Mouse (Mus musculus) natural killer cell, adult 2 months (primary cell): Measurements from ENCODE around the gene Nfkbia.
A peak's percentile ranks its signal among the peaks of the same experiment; 100 is the strongest.

Experiments used
- DNase-seq, 2 experiments: peaks; one replicate each; pipeline ENCODE4 v3.0.0; 2022; ENCODE audit warnings: low spot score in 2 of 2

The Nfkbia gene

DNA sequence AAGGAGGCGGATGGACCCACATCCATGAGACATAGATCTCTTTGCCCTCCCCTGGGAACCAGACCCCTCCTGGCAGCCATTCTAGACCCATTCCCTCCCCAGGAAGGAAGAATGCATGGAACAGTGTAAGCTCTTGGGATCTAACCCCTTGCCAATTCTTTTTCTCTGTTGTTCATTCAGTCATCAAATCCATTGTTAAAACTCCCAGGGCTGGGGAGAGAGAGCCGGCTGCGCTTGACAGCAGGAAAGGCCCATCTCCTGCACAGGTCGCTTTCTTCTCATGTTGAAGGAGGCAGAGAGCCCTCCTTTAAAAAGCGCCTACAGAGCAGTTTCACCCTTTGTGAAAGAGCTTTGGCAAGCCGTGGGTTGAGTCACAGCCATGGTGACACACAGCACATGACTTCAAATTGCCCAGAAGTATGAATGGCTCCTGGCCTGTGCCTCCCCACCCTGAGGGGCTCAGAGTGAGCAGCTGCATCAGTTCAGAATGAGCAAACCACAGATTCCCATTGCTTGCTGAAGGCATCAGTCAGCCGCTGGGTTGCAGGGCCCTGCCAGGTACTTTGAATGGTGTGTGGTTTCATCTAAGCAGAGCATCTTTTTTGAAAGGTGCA, 26.3 kb downstream of the Nfkbia start:
- DNase-seq = peak in 1 of 2 experiments; percentile 22

DNA sequence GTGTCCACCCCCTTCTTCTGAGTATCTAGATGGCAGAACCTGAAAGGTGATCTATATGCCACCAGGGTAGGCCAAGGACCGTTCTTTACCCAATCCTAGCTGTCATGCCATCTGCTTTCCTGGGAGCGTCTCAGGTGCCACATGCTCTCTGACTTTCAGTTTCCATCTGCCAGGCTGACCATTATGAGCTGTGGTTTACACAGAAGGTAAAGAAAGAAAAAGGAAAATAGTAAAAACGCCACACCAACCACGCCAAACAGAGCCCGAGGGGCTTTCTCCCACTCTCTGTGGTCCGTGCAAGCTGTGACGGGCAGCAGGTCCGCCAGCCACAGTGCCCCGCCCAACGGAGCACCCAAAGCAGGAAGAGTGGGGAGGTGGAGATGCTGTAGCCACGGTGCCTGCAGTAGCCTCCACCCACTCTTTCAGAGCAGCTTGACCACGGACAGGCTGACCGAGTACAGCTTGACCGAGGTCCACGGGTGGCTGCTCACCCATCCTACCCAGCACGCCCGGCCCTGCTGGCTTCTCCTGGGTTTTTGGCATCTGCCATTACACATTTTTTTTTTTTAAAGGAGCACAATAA, 27.0 kb downstream of the Nfkbia start:
- DNase-seq = peak; percentile 62 to 77

DNA sequence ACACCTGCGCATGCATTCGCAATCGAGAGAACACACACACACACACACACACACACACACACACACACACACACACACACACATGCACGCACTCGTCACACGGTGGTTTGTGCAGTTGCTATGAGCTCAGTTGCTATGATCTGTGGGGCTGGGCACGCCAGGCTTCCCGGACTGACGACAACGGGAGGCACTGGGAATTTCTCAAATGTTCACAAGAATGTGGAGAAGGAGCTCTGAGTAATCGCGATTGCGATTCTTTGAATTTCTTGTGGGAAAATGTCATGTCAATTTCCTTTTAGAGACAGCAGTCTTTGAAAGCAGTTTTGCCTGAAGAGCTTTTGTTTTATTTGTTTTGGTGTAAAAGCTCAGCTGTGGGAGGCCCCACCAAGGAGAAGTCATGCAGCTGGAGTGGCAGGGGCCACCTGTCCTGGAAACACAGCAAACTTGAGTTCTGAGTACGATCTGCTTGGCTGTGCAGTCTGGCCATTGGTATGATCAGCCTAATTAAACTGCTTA, 27.5 kb downstream of the Nfkbia start:
- peak; percentile 32 to 45 for DNase-seq

DNA sequence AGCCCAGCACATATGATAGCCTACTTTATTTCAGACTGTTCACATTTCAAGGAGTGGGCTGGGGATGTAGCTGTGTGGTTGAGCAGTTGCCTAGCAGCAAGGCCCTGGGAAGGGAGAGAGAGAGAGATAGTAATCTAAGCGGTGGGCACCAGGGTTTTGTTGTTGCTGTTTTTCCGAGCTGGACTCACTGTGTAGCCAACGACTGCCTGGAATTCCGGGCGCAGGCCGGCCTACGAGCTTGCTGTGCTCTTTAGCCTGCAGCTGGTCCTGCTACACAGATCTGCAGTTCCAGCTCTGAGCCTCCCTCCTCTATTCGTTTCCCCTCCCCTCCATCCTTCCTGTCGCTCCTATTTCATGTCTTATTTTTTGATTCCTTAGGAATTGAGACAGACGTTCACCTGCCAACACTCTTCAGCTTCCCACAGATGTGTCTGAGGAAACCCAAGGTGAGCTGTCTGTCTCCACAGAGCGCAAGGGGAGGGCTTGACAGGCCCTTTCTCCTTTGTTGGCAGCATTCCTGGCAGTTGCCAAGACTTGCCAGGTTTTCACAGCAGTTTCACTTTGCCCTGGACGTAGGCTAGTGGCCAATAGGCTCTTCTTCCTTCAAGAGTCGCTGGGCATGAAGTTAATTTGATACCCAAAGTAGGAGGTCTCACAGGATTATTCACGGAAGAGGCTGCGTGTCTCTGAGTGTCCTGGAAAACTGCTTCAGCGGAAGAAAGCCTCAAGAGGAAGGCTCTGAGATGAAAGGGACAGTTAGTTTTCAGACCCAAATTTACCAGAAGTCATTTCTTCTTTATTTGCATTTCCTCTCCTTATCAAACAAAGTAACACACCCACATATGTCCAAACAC, 28.2 kb downstream of the Nfkbia start:
- no peak for DNase-seq

DNA sequence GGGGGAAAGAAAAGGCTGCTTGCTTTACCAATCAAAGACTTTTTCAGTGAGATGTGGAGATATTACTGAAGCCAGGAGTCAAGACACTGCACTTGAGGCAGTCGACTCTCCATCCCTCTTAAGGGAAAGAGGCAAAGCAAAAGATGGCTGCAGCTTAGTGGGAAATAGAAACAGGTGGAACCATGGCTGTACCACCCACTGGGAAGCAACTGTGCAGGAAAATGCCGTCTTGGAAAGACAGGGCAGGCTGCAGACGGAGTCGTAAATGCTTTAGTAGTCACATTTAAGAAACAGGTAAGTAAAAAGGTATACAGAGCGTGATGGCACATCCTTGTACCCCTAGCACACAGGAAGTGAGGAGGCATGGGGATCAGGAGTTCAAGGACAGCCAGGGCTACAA, 29.4 kb downstream of the Nfkbia start:
- no peak for DNase-seq

DNA sequence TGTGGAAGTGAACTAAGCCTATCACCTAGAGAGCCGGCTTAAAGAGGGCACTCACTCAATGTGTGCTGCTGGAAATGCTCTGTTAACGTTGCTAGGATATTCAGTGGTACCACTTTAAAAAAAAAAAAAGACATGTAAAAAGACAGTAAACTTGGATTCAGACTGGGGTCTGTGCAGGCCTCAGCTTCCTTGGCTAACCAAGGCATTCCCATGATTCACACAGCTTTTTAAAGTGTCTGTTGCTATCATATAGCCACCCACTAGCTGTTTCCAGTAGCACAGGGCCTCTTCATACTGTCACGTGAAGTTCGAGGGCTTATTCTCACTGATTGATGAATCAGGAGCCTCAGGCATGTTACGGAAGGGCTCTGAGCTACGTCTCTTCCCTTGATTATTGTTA, 30.0 kb downstream of the Nfkbia start:
- DNase-seq = no peak

DNA sequence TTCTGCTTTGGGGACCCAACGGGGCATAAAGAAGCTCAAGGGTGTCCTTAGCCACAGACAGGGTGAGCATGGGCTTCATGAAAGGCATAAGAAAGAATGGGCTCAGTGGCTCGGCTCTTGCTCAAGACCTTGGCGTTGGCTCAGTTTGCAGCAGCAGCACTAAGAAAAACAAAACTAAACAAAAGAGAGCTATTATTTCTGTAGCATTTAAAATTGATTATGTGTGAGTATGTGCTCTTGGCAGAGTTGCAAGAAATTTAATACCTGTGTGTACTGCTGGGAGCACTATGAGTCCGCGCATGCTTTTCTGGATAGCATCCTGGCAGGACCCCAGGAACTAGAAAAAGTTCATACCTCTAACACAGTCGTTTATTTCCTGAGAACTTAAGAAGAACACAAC, 30.7 kb downstream of the Nfkbia start:
- no peak for DNase-seq

DNA sequence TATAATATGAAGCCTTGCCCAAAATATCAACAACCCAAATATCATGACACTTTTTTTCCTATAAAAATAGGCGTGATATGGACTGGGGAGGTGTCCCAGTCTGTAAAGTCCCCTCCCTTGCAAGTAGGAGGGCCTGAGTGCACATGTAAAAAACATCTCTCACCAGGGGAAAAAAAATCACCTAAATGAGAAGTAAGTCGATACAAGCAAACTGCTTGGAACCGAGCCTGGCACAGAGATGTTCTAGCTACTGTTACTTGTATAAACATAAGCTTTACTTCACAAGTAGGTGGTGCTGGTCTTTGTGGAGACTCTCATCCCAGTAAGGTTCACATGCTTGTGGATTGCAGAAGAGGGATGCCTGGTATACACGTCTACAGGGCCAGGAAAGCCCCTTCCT, 31.5 kb downstream of the Nfkbia start:
- no peak for DNase-seq

DNA sequence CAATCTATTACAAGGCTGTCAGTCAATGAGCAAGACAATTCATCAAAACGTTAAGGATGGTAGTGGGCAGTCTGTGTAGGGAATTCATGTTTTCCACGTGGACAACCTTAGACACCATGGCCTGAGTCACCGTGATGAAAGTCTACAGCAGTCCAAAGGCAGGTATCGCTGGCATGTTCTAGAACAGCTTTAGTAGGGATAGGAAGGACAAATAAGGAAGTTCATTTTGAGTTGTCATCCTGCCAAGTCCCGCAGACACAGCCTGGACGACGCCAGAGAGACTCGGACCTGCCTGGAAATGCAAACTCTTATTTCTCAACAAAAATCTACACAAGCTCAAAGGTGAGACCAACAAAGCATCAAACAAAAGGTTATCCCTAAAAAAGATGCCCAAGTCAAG, 32.7 kb downstream of the Nfkbia start:
- no peak for DNase-seq

DNA sequence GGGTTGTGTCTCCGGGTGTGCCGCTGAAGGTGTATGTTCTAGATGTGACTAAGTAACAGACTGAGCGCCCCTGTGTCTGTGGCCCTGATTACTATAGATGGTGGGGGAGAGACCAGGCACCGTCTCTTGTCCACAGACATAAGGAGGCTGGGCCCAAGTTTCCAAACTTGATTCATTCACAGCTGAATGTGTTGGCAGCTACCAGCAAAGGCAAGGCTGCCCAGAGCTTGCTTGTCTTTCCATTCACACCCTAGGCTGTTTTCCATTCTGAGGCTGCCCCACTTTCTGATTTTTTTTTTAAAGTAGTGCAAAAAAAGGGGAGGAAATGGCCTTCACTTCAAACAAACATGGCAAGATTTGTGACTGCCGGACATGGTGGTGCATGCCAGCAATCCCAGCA, 35.6 kb downstream of the Nfkbia start:
- DNase-seq = no peak

DNA sequence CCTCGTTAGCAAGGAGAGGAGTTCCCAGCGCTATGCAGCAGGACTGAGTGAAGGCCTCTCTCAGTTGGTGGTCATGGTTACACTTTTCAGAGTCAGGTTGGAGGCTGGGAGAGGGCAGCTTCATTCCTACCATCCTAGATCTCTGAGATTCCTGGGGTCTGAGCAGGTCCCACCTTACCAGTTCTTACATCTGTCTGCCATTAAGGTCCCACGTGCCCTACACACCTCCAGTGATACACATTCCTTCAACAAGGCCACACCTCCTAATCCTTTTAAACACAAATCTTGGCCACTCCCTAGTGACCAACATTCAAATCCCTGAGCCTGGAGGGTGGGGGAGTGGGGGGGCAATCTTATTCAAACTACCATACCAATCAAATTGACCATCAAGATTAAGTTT, 36.3 kb downstream of the Nfkbia start:
- no peak for DNase-seq

DNA sequence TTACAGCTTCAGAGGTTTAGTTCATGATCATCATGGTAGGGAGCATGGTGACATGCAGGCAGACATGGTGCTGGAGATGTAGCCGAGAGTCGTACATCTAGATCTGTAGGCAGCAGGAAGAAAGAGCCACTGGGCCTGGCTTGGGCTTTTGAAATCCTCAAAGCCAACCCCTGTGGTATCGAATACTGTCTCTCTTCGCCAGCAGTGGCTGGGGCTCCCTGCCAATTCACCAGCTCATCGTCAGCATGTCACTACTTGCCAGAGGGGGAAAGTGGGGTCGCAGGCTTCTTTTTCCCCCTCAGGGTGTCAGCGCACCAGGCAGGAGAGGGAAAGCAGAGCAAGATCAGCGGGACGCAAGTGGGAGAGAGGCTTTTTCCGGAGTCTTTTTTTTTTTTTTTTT, 37.2 kb downstream of the Nfkbia start:
- DNase-seq = no peak

DNA sequence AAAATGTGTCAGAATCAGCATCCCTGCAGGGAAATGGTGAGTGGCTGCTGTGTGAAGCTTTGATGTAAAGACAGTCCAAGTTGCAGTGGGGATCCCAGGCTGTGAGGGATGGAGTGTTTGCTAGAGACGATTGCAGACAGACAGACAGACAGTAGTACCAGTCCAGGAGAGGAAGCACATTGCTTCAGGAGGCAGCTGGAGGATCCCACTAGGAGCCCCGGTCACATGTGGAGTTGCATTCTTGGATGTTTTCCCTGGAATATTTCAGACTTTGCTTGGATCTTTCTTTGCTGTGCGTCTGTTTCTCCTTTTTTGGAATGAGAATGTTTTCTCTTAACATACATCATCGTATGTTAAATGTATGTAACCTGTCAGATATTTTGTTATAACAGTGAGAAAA, 38.5 kb downstream of the Nfkbia start:
- no peak for DNase-seq

DNA sequence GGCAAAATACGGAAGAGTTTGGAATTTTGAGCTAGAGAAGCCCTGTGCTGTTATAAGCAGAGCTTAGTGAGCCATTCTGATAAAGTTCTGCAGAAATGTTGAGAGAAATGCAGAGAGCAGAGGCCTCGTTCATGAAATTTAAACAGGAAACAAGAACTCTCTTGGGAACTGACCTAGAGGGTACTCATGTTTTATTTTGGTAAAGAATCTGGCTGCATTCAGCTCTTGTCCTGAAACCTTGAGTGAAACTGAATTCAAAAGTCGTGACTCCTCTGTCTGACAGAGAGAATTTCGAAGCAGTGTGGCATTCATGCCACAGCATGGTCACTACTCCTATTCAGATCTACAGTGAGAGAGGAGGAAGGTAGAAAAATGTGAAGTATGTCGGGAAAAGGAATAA, 39.6 kb downstream of the Nfkbia start:
- no peak for DNase-seq

DNA sequence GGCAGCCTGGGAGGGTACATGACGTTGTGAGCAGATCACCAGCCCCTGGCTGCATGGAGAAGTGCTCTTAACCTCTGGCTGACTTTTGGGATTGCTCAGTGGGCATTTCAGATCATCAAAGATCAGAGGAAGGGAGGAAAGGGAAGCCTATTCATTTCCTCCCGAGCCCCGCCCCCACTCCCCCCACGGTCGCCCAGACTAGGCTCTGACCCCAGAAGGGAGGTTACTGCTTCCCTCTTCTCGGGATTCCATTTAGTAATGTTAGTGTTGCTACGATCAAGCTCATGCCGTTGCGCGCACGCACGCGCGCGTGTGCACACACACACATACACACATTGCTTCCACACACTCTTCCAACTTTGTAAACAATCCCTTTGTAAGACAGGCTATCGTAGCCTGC, 42.0 kb downstream of the Nfkbia start:
- no peak for DNase-seq

DNA sequence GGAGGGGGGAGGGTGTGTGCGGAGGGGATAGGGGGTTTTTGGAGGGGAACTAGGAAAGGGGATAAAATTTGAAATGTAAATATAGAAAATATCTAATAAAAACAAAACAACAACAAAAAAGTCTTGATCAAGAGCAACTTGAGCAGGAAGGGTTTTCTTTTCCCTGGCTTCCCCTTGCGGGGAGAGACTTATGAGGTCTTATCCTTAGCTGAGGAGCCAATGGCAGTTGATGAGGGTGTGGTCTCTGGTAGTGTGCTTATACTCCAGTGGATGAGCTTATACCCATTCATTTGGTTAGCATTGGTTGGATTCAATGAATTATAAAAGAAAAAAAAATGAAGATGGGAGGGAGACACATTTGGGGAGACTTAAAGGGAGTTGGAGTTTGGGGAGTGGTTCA, 43.4 kb downstream of the Nfkbia start:
- no peak for DNase-seq

DNA sequence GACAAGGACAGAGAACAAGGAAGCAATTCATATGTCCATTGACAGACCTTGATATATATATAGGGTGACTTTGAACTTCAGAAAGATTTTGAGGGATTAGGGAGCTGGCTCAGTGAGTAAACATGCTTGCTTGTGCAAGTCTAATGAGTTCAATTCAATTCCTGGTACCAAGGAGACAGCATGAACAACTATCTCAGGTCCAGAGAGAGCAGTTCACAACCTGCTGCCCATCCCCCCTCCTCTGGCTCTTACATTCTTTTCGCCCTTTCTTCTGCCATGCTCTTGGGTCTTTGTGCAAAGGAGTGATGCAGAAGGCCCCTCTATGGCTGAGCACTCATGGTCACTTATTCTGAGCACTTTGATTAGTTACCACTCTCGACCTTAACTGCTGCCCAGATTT, 44.0 kb downstream of the Nfkbia start:
- DNase-seq = no peak

DNA sequence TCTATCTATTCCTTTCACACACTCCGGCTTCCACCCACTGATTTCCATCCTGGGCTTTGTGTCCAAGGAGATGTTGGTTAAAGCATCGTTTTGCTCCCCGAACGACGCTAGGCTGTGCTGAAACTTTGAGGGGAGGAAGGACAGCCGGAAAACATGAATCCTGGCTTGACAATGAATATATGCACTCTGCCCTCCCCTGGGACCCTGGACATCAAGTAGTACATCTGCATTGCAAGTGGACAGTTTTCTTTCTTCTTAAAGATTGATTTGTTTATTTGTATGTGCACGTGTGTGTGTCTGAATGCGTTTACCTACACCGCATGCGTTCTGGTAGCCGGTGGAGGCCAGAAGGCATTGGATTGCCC, 45.1 kb downstream of the Nfkbia start:
- no peak for DNase-seq

DNA sequence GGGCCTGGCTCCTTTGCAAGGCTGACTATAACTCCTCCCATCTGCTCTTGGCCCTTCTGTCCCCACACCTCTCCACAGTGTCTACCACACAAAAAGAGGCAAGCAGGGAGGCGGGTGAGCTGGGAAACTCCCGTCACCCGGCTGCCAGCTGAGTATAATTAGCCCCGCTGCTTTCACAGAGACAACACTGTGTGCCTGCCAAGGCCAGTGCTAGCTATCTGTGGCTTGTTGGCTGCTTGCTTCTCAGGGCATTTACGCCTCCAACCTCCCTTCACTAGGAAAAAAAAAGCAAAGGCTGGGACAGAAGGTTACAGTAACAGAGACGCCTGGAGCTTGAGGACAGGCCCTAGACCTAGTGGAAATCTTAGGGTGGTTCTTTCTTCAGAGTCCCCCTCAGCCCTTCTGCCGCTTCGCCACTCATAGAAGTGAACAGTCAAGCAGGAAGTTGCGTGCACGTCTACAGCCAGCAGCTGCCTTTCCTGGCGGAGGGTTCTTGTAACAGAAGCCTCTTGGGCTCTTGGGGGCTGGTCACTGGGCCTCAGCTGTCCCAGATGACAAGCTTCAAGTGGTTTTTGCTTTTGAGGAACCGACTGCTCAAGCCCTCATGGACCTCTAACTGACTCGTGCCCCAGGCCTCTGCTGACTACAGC, 45.6 kb downstream of the Nfkbia start:
- DNase-seq = peak; percentile 83 to 88

DNA sequence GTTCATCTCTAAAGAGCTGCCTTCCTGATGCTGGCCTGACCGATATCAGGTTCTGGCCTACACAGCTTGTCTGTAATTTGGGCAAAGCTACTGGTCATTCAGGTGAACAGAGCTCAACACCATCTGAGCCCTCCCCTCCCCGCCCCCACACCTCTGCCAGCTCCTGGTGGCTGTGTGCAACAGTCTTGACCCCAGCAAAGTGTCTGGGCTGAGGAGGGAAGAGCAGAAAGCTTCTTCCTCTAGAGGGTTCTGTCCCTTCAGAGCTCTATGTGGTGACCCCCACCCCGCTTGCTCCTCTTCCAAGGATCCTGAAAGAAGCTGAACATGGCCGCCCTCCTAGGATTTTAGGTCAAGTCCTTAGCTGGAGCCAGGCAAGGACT, 46.1 kb downstream of the Nfkbia start:
- DNase-seq = no peak

DNA sequence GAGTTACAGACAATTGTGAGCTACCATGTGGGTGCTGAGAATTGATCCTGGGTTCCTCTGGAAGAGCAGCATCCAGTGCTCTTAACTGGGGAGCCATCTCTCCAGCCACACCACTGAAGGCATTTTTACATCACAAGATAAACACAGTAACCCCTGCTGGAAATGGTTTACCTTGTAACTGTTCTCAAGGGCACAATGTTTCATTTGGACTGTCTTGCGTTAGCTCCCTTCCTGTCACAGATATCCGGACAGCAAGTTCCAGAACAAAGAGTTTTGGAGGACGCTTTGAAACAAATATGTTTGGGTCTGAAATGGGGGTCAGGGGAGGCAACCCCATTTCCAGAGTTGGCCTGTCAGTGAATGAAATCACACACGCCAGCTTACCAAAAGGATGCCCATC, 46.9 kb downstream of the Nfkbia start:
- DNase-seq = no peak

DNA sequence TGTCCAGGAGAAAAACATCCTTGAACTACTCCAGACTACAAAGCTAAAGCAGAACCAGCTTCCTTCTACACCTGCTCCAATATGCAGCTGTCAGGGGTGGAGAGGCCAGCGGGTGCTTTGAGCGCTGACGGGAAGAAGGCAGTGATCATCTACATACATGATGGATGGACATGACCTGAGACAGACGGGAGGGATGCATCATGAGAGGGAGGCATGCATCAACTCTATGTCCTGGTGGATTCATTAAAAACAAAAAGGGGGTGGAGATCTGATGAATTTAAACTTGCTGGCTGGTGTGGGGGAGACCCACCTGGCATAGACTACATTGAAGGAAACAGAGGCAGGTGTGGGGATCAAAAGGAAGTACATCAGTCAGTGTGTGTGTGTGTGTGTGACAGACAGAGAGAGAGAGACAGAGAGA, 48.4 kb downstream of the Nfkbia start:
- DNase-seq = no peak
